Mouse (Mus musculus): ENCODE results near the gene Gpr183. TPM values are rescaled to one million over a fixed set of nuclear protein-coding genes. Genes with fewer than 3 reads are reported as not detected.

Gpr183 gene
- total RNA-seq, 1 experiment from 2014 or later, result 25.6 TPM

- no peak for ATAC-seq (replicated peaks; ENCODE audit: insufficient number of reproducible peaks, low FRiP score, low TSS enrichment, poor library complexity, severe bottlenecking)
Observed at GRCm38 (mm10) chr14:121919752-121920151, 45.2 kb downstream of the Gpr183 start.

- ATAC-seq (replicated peaks; ENCODE audit: insufficient number of reproducible peaks, low FRiP score, low TSS enrichment, poor library complexity, severe bottlenecking), result no peak
Observed at GRCm38 (mm10) chr14:121918266-121918665, 46.7 kb downstream of the Gpr183 start.

- peak; percentile 59 for ATAC-seq (replicated peaks; ENCODE audit: insufficient number of reproducible peaks, low FRiP score, low TSS enrichment, poor library complexity, severe bottlenecking)
Observed at GRCm38 (mm10) chr14:121916311-121917094, 48.5 kb downstream of the Gpr183 start.

- ATAC-seq (replicated peaks; ENCODE audit: insufficient number of reproducible peaks, low FRiP score, low TSS enrichment, poor library complexity, severe bottlenecking), result peak; percentile 74
Observed at GRCm38 (mm10) chr14:121915621-121916020, 49.4 kb downstream of the Gpr183 start, which contains the start of gene Gpr18. Gpr18 (minus strand) TSS chr14:121915781.

- no peak for ATAC-seq (replicated peaks; ENCODE audit: insufficient number of reproducible peaks, low FRiP score, low TSS enrichment, poor library complexity, severe bottlenecking)
Observed at GRCm38 (mm10) chr14:121915143-121915542, 49.9 kb downstream of the Gpr183 start.

- ATAC-seq (replicated peaks; ENCODE audit: insufficient number of reproducible peaks, low FRiP score, low TSS enrichment, poor library complexity, severe bottlenecking), result no peak; the same call in 1 of the 2 replicates
Observed at GRCm38 (mm10) chr14:121912501-121912900, 52.5 kb downstream of the Gpr183 start.

GRCm38 (mm10) chr14:121909868-121910267, 55.1 kb downstream of the Gpr183 start:
- no peak for ATAC-seq (replicated peaks; ENCODE audit: insufficient number of reproducible peaks, low FRiP score, low TSS enrichment, poor library complexity, severe bottlenecking)

GRCm38 (mm10) chr14:121906992-121907681, 57.9 kb downstream of the Gpr183 start:
- ATAC-seq (replicated peaks; ENCODE audit: insufficient number of reproducible peaks, low FRiP score, low TSS enrichment, poor library complexity, severe bottlenecking), result peak; percentile 56

- ATAC-seq (replicated peaks; ENCODE audit: insufficient number of reproducible peaks, low FRiP score, low TSS enrichment, poor library complexity, severe bottlenecking), result peak; percentile 63
Observed at GRCm38 (mm10) chr14:121906341-121906991, 58.5 kb downstream of the Gpr183 start.

- ATAC-seq (replicated peaks; ENCODE audit: insufficient number of reproducible peaks, low FRiP score, low TSS enrichment, poor library complexity, severe bottlenecking), result no peak
Observed at GRCm38 (mm10) chr14:121904754-121905153, 60.2 kb downstream of the Gpr183 start.

- no peak for ATAC-seq (replicated peaks; ENCODE audit: insufficient number of reproducible peaks, low FRiP score, low TSS enrichment, poor library complexity, severe bottlenecking)
Observed at GRCm38 (mm10) chr14:121903381-121903876, 61.6 kb downstream of the Gpr183 start.

Other genes with a start within 250 kb of the Gpr183 start
- gene Dock9, start 167.4 kb downstream of the Gpr183 start, total RNA-seq (2017), result 1.7 to 7.5 TPM (median 3.1 TPM) in 3 replicates
- gene Ubac2, start 86.6 kb downstream of the Gpr183 start, total RNA-seq (2017), result 25.2 to 53.9 TPM (median 36.5 TPM) in 3 replicates
- gene Gpr18, start 49.4 kb downstream of the Gpr183 start, total RNA-seq (2017), result 31.4 to 45.9 TPM (median 34.6 TPM) in 3 replicates
- gene Timm8a2, start 69.5 kb upstream of the Gpr183 start, total RNA-seq (2017), result not detected in 3 replicates
- 108 to 112 TPM (median 110 TPM) in 3 replicates for gene Tm9sf2, start 141.8 kb upstream of the Gpr183 start, total RNA-seq (2017)
- 2.7 to 3.4 TPM (median 3.4 TPM) in 3 replicates for gene Clybl, start 216.5 kb upstream of the Gpr183 start, total RNA-seq (2017)

All from monocyte, adult 5-6 weeks (primary cell).